Mouse (Mus musculus): ENCODE data around the gene Nav2.

DNA sequence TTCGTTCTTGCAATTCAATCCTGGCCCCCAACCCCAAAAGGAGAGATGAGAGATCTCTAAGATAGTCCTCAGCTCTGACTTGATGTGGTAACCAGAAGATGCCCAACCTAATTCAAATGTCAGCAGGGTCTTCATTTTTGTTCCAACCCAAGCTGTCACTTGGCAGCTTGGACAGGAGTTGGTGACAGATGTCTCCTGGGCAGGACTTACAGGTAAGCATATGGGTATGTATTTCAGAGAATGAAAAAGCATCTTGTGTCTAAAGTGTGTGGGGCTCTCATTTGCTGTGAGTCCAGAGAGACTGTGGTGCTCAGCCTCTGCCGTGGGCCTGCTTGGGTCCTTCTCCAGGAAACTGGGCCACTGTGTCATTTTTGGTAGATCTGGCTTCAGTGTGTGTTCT, 23.6 kb downstream of the Nav2 start:
- no peak for TF ChIP-seq CTCF (IDR thresholded peaks at IDR 0.05 in 2 of 3, conservative IDR thresholded peaks at IDR 0.05 in 1 of 3; ENCODE audit: control insufficient read depth in 1 of 3, insufficient read depth in 1 of 3, low read depth in 2 of 3, low read length in 3 of 3, poor library complexity in 1 of 3, severe bottlenecking in 1 of 3)
- no peak for TF ChIP-seq ZMIZ1 (IDR thresholded peaks at IDR 0.05; ENCODE audit: low read depth, low read length)
- TF ChIP-seq MAFK (IDR thresholded peaks at IDR 0.05; ENCODE audit: borderline replicate concordance, low read depth, low read length) = no peak
- TF ChIP-seq JUND (IDR thresholded peaks at IDR 0.05; ENCODE audit: low read depth, low read length) = no peak
- no peak for TF ChIP-seq SIN3A (IDR thresholded peaks at IDR 0.05; ENCODE audit: low read length)
- TF ChIP-seq KAT2A (conservative IDR thresholded peaks at IDR 0.05; ENCODE audit: low read depth, low read length) = no peak
- no peak for TF ChIP-seq MAX (IDR thresholded peaks at IDR 0.05; ENCODE audit: low read length)
- no peak for TF ChIP-seq EP300 (IDR thresholded peaks at IDR 0.05; ENCODE audit: low read depth in 1 of 2, low read length in 2 of 2)
- no peak for TF ChIP-seq POLR2A (IDR thresholded peaks at IDR 0.05; ENCODE audit: control insufficient read depth in 1 of 2, insufficient read depth in 1 of 2, low read depth in 1 of 2, low read length in 2 of 2, poor library complexity in 1 of 2)

Measured in MEL (cell line).